Mouse (Mus musculus): ENCODE measurements around the gene Stt3b.

DNA sequence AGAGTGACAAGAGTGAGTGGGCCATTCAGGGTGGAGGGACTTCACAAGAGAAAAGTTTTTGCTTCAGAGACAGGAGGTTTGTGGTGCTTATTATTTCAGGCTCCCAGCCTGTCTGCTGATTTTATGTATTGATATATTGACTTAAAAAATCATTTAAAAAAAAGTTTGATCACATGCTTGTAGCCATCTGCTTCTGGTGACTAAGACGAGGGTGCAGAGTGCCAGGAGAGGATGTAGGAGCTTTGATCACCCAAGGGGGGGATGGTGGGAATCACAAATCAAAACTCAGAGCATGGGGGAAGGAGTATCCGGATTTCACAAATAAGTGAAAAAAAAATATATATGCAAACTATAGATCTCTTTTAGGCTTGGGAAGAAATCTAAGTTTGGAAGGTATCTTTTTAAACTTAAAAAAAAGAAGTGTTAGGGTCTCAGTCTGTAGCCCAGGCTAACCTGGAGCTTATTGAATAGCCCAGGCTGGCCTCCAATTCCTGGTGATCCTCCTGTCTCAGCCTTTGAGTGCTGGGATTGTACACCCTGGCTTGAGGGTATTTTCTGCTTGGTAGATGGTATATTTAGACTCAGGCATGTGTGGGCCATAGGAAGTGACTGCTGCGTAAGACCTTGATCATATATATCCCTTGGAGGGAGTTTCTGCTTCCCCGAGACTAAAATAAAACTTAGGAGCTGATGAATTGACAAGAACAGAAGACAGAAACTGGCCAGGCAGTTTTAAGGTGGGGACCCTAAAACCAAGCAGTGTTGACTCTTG is 39.7 kb upstream of the Stt3b start:
- TF ChIP-seq TAL1 (IDR thresholded peaks at IDR 0.05; ENCODE audit: low read length) (no peak), GATA1 (IDR thresholded peaks at IDR 0.05; ENCODE audit: low read length) (no peak)

Data from erythroblast, embryonic 14.5 days (primary cell).